Mouse (Mus musculus) kidney, adult 18-20 months (tissue): ENCODE results near the gene Fbf1.
"Not testable (repeated sequence)": the region's sequence is repeated elsewhere in the genome, so short reads cannot be mapped to it uniquely, and the experiment has no call there.

Source experiments
- DNase-seq: peaks from one replicate; pipeline ENCODE4 v3.0.0; 2021

Gene Fbf1

GRCm38 (mm10) chr11:116106963-116107776 lies 60.8 kb downstream of the Fbf1 start:
- DNase-seq, result peak; percentile 55

- DNase-seq, result no peak
These were observed 61.6 kb downstream of the Fbf1 start for GRCm38 (mm10) chr11:116106154-116106962.

- no peak for DNase-seq
These were observed 62.9 kb downstream of the Fbf1 start for GRCm38 (mm10) chr11:116105065-116105464.

GRCm38 (mm10) chr11:116104006-116104646 lies 63.8 kb downstream of the Fbf1 start:
- peak; percentile 77 for DNase-seq

GRCm38 (mm10) chr11:116103572-116103971 lies 64.4 kb downstream of the Fbf1 start:
- peak; percentile 39 for DNase-seq

GRCm38 (mm10) chr11:116102472-116102871 lies 65.5 kb downstream of the Fbf1 start:
- DNase-seq, result no peak

- peak; percentile 75 for DNase-seq
These were observed 66.0 kb downstream of the Fbf1 start for GRCm38 (mm10) chr11:116101931-116102381.

- DNase-seq, result peak; percentile 30
These were observed 67.1 kb downstream of the Fbf1 start for GRCm38 (mm10) chr11:116100839-116101238.

- DNase-seq, result peak; percentile 74
These were observed 67.6 kb downstream of the Fbf1 start for GRCm38 (mm10) chr11:116100385-116100784.

GRCm38 (mm10) chr11:116099462-116099861 lies 68.5 kb downstream of the Fbf1 start:
- DNase-seq, result no peak

GRCm38 (mm10) chr11:116098711-116099460 lies 69.1 kb downstream of the Fbf1 start:
- peak; percentile 71 for DNase-seq

- DNase-seq, result peak; percentile 33
These were observed 71.5 kb downstream of the Fbf1 start for GRCm38 (mm10) chr11:116096213-116097108.

- DNase-seq, result peak; percentile 69
These were observed 72.4 kb downstream of the Fbf1 start for GRCm38 (mm10) chr11:116095573-116095972.

- peak; percentile 25 for DNase-seq
These were observed 74.0 kb downstream of the Fbf1 start for GRCm38 (mm10) chr11:116093771-116094565.

- not testable (repeated sequence) for DNase-seq
These were observed 75.0 kb downstream of the Fbf1 start for GRCm38 (mm10) chr11:116092959-116093358.
